Mouse (Mus musculus): ENCODE measurements around the gene Gm26938. TPM values are rescaled to one million over a fixed set of nuclear protein-coding genes. Genes with fewer than 3 reads are reported as not detected.

Gm26938 gene
- total RNA-seq, 1 experiment from 2014 or later = not detected

- no peak for ATAC-seq (replicated peaks; ENCODE audit: insufficient number of reproducible peaks, low FRiP score, low TSS enrichment, poor library complexity, severe bottlenecking)
Observed at GRCm38 (mm10) chr5:139798168-139798900, 27.9 kb downstream of the Gm26938 start.

- ATAC-seq (replicated peaks; ENCODE audit: insufficient number of reproducible peaks, low FRiP score, low TSS enrichment, poor library complexity, severe bottlenecking) = no peak
Observed at GRCm38 (mm10) chr5:139797473-139798167, 28.6 kb downstream of the Gm26938 start.

- ATAC-seq (replicated peaks; ENCODE audit: insufficient number of reproducible peaks, low FRiP score, low TSS enrichment, poor library complexity, severe bottlenecking) = no peak
Observed at GRCm38 (mm10) chr5:139796900-139797299, 29.3 kb downstream of the Gm26938 start.

- no peak for ATAC-seq (replicated peaks; ENCODE audit: insufficient number of reproducible peaks, low FRiP score, low TSS enrichment, poor library complexity, severe bottlenecking)
Observed at GRCm38 (mm10) chr5:139796001-139796620, 30.1 kb downstream of the Gm26938 start.

GRCm38 (mm10) chr5:139794938-139795337 is 31.3 kb downstream of the Gm26938 start:
- ATAC-seq (replicated peaks; ENCODE audit: insufficient number of reproducible peaks, low FRiP score, low TSS enrichment, poor library complexity, severe bottlenecking) = 0 out of 2 replicates have a peak, but pooled peaks have one; percentile 0

GRCm38 (mm10) chr5:139794137-139794536 is 32.1 kb downstream of the Gm26938 start:
- no peak for ATAC-seq (replicated peaks; ENCODE audit: insufficient number of reproducible peaks, low FRiP score, low TSS enrichment, poor library complexity, severe bottlenecking)

- 0 out of 2 replicates have a peak, but pooled peaks have one; percentile 10 for ATAC-seq (replicated peaks; ENCODE audit: insufficient number of reproducible peaks, low FRiP score, low TSS enrichment, poor library complexity, severe bottlenecking)
Observed at GRCm38 (mm10) chr5:139793338-139794089, 32.7 kb downstream of the Gm26938 start.

- no peak for ATAC-seq (replicated peaks; ENCODE audit: insufficient number of reproducible peaks, low FRiP score, low TSS enrichment, poor library complexity, severe bottlenecking)
Observed at GRCm38 (mm10) chr5:139792966-139793337, 33.3 kb downstream of the Gm26938 start.

- ATAC-seq (replicated peaks; ENCODE audit: insufficient number of reproducible peaks, low FRiP score, low TSS enrichment, poor library complexity, severe bottlenecking) = no peak
Observed at GRCm38 (mm10) chr5:139792159-139792775, 33.9 kb downstream of the Gm26938 start.

GRCm38 (mm10) chr5:139791227-139792158 is 34.7 kb downstream of the Gm26938 start, which contains the start of gene Mafk:
Mafk (plus strand) TSS chr5:139791513.
- ATAC-seq (replicated peaks; ENCODE audit: insufficient number of reproducible peaks, low FRiP score, low TSS enrichment, poor library complexity, severe bottlenecking) = peak; percentile 81

- no peak for ATAC-seq (replicated peaks; ENCODE audit: insufficient number of reproducible peaks, low FRiP score, low TSS enrichment, poor library complexity, severe bottlenecking)
Observed at GRCm38 (mm10) chr5:139789466-139789865, 36.7 kb downstream of the Gm26938 start.

- no peak for ATAC-seq (replicated peaks; ENCODE audit: insufficient number of reproducible peaks, low FRiP score, low TSS enrichment, poor library complexity, severe bottlenecking)
Observed at GRCm38 (mm10) chr5:139781406-139781805, 44.8 kb downstream of the Gm26938 start.

GRCm38 (mm10) chr5:139776966-139777365 is 49.2 kb downstream of the Gm26938 start:
- ATAC-seq (replicated peaks; ENCODE audit: insufficient number of reproducible peaks, low FRiP score, low TSS enrichment, poor library complexity, severe bottlenecking) = no peak

- peak; percentile 98 for ATAC-seq (replicated peaks; ENCODE audit: insufficient number of reproducible peaks, low FRiP score, low TSS enrichment, poor library complexity, severe bottlenecking)
Observed at GRCm38 (mm10) chr5:139775216-139775926, 50.8 kb downstream of the Gm26938 start, which contains the start of gene Ints1. Ints1 (minus strand) TSS chr5:139775674.

- ATAC-seq (replicated peaks; ENCODE audit: insufficient number of reproducible peaks, low FRiP score, low TSS enrichment, poor library complexity, severe bottlenecking) = no peak
Observed at GRCm38 (mm10) chr5:139768216-139768615, 58.0 kb downstream of the Gm26938 start.

GRCm38 (mm10) chr5:139764296-139764695 is 61.9 kb downstream of the Gm26938 start:
- ATAC-seq (replicated peaks; ENCODE audit: insufficient number of reproducible peaks, low FRiP score, low TSS enrichment, poor library complexity, severe bottlenecking) = no peak

- ATAC-seq (replicated peaks; ENCODE audit: insufficient number of reproducible peaks, low FRiP score, low TSS enrichment, poor library complexity, severe bottlenecking) = no peak
Observed at GRCm38 (mm10) chr5:139758096-139758495, 68.1 kb downstream of the Gm26938 start.
